Mouse (Mus musculus) heart, adult 10 weeks (tissue): Measurements from ENCODE around the gene Helb. TPM values are rescaled to one million over a fixed set of nuclear protein-coding genes. Genes with fewer than 3 reads are reported as not detected.

Experiments
- polyA plus RNA-seq: library from polyadenylated mRNA; stranded (reverse); fragments of 350-450 nt; fragmentation: Illumina TruSeq; extraction: RNeasy Lipid Tissue Mini Kit (QIAGEN cat#74804); gene quantifications from one replicate; pipeline ENCODE4 v1.2.3, GENCODE M21; 2014; ENCODE audit warnings: low read depth, low replicate concordance

The Helb gene
- polyA plus RNA-seq = 7.9 TPM

DNA sequence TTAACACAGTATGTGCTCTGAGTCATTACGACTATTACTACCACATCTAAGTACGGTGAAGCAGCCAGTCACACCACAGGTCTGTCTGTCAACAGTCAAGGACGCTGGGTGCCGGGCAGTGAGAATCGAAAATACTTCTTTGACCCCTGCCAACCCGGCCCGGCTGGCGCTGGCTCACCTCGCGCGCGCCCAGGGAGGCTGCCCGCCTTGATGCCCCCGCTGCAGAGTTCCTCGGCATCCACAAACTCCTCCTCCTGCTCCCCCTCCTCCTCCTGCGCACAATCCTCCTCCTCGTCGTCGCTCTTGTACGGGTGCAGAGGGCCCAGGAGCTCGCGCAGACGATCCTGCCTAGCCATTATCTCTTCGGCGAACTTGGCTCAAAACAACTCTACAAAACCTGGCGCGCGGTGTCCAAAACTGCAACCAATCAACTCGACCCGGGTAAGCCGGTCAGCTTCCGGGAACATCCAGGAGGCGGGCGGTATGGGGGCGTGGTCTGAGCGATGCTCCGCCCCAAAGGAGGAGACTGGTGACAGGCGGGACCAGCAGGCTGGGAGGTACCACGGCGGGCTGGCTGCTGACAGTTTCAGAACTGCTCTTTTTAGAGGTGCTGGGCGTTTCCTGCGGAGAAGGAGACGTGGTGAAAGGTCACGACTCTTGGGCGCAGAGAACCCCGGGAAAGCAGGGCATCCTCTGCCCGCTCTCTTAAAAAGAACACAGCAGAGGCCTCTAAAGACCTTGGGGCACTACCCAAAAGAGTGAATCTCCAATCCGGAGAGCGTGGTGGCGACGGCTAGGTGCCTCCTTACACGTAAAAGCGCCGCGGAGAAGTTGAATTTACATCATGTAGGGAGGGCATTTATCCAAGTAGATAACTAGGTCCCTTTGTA, at the start of gene Helb:
TSS of gene Helb (minus strand) at position 481 of the 890 bp plus-strand sequence.

Other genes with a start within 250 kb of the Helb start
- gene Tmbim4, start 88.6 kb upstream of the Helb start, polyA plus RNA-seq = 112 TPM
- 4.3 TPM for gene Irak3, start 89.1 kb upstream of the Helb start, polyA plus RNA-seq
- 21.3 TPM for gene Llph, start 114.1 kb upstream of the Helb start, polyA plus RNA-seq